Mouse (Mus musculus) Patski (cell line): ENCODE measurements at regions not wholly inside any gene's neighbourhood (a gene's known extent, or its start where the extent isn't known, plus 50 kb on each side); places are given as distances from the start of the nearest gene placed in this dataset.

Source experiments
- ATAC-seq: fragments of 100-300 bp; one replicate; pipeline ENCODE4 v1.8.0; 2021
- CTCF ChIA-PET: fragments of 350-600 bp; sonication (Branson Sonifier 250); formaldehyde crosslinking; loops from one replicate; lab custom pipeline; 2022; ENCODE audit warnings: inconsistent platforms; lab: Charles Lee
- POLR2A ChIA-PET: fragments of 350-600 bp; sonication (Branson Sonifier 250); formaldehyde crosslinking; loops from one replicate; lab custom pipeline; 2022; ENCODE audit warnings: antibody characterized with exemption, inconsistent platforms; lab: Charles Lee
- DNase-seq: peaks from one replicate; pipeline ENCODE4 v3.0.0-alpha.2; 2011; ENCODE audit warnings: low read depth, low spot score
- H3K27me3 ChIP-seq: fragments of 371-371 bp; one replicate; pipeline ENCODE4 v1.5.1; 2021
- CTCF ChIP-seq: fragments of 100-300 bp; IDR thresholded peaks from one replicate; pipeline ENCODE4 v1.5.1; 2021
- in situ Hi-C: fragments of 300-500 bp; cut with MboI; formaldehyde crosslinking; loops from 3 replicates; pipeline ENCODE4 v1.11.1; 2018; ENCODE audit warnings: low pct_unique_long_range_greater_than_20kb, mixed read lengths

DNA sequence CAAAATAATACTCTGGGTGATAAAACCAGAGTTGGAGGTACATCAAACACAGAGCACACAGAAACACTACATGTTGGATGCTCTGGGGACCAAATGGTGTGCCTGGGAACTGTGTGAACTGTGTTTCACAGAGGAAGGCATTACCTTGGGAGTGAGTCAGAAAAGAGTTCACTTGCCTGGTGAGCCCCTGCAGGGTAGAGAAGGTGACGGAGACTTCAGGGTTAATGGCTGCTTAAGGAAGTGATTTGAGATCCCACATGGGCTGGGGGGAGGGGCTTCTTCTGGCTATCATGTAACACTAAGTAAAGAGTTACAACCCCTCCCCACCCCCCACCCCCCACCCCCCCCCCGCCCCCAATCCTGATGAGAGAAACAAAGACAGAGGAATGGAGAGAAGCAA, 164.6 kb downstream of the Gm45692 start:
- in situ Hi-C loops = no loop called here
- ChIA-PET POLR2A (interaction anchor here (0.6 kb wide), 1 partner anchor 723 kb away, joined by 3 read pairs; no protein-coding TSS in a partner anchor), CTCF (no interaction called here)
- H3K27me3 ChIP-seq = peaks cover 11% of the 10 kb centered on the region
- DNase-seq (no peak), ATAC-seq (no peak)
- no peak for TF ChIP-seq CTCF

DNA sequence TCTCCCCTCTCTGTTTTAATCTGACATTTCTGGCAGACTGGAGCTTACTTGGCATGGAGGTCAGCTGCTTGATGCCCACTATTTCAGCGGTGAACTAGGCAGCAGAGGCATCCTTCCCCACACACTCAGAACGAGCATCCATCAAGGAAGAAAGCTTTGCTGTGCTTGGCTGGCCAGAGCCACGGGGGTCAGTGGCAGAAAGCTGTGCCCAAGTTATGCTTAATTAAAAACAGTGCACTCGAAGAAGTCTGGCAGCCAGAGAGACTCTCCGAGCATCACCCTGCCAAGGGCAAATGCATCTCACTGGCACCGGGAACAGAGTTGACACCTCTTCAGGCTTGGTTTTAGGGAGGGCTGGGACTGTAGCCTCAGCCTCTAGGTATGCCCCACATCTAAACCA, 168.3 kb downstream of the Gm45692 start:
- no peak for ATAC-seq
- ChIA-PET POLR2A (no interaction called here), CTCF (no interaction called here)
- in situ Hi-C loops = no loop called here
- H3K27me3 ChIP-seq = peaks cover 20% of the 10 kb centered on the region
- no peak for TF ChIP-seq CTCF
- no peak for DNase-seq

DNA sequence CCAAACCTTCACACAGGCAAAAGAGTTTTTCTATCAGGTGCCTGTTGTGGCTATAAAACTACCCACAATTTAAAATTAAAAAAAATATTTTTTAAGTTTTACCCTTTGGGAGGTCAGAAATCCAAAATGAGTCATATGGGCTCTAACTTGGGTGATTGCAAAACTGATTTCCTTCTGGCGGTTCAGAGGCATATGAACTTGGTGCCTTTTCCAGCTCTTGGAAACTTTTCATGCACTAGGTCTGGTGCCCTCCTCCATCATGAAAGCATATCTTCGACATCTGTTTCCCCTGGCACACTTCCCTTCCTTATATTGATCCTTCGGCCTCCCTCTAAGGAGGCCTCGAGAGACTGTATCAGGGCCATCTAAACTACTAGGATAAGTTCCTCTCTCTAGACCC, 168.8 kb downstream of the Gm45692 start:
- TF ChIP-seq CTCF = no peak
- in situ Hi-C loops = no loop called here
- peaks cover 20% of the 10 kb centered on the region for H3K27me3 ChIP-seq
- ChIA-PET CTCF (no interaction called here), POLR2A (no interaction called here)
- ATAC-seq (no peak), DNase-seq (no peak)

DNA sequence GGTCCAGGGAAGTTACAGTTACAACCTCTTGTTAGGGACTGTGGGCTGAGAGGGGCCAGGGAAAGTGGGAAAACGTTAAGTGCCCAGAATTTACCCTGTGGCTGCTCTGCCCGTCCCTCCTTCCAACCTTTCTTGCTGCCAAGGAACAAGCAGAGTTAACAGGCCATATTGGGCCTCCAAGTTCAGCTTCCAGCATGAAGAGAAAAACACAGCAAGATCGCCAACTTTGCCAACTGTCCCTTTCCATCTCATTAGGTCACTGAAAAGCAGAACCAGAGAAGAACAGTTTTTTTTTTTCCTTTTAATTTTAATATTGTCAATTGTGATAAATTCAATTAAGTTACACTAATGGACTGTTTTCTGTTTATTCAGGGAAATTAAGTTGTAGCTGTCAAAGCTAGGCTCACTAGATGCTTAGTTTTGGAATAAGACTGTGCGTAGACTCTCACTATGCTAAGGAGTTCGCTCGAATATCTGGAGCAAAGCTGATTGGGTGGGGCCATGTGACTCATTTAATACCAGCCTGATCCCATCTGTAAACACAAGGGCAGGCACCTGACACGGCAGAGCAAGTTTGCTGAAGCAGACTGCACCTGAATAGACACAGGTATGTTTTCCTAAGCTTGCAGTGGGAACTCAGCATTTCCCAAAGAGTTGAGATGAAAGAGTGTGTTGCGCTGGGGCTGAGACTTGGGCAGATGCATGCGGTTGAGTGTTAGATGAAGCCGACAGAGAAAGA, 178.9 kb downstream of the Gm45692 start:
- POLR2A ChIA-PET = no interaction called here
- no peak for TF ChIP-seq CTCF
- ATAC-seq (no peak), DNase-seq (no peak)
- in situ Hi-C loops = no loop called here
- peaks cover 7% of the 10 kb centered on the region for H3K27me3 ChIP-seq
- CTCF ChIA-PET = no interaction called here

DNA sequence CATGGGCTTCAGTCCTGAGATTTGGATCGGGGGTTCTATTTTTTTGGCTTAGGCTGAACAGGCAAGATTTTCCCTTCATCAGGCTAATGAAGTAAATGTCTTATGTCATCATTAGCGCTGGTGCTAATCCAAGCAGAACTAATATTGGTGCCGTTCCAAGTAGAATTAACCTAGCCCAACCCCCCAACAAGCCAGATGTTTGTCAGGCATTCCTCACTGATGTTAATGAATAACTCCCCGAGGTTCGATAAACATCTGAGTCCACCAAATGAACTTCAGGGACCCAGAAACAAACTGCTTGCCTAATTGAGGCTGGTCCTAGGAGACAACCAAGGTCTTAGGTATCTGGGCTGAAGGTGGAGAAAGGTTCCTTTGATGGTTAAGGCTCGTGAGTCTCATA, 180.9 kb downstream of the Gm45692 start:
- TF ChIP-seq CTCF = no peak
- DNase-seq = no peak
- in situ Hi-C loops = no loop called here
- CTCF ChIA-PET = no interaction called here
- H3K27me3 ChIP-seq = peaks cover 16% of the 10 kb centered on the region
- no peak for ATAC-seq
- POLR2A ChIA-PET = interaction anchor here (0.6 kb wide), 1 partner anchor 21 kb away, joined by 3 read pairs; no protein-coding TSS in a partner anchor

DNA sequence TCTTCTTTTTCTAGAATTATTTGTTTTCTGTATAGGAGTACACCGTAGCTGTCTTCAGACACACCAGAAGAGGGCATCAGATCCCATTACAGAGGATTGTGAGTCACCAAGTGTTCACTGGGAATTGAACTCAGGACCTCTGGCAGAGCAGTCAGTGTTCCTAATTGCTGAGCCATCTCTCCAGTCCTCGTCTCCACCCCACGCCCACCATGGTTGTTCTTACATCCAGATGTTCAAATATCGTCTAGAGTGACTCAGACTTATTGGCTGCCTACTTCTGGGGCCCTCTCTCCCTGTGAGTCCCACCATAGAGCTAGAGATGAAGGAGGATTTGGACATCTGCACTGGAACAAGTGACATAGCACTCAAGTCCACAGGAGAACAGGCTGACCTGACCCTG, 182.6 kb downstream of the Gm45692 start:
- DNase-seq (no peak), ATAC-seq (no peak)
- in situ Hi-C loops = no loop called here
- ChIA-PET CTCF (interaction anchor here (0.9 kb wide), 1 partner anchor 11 kb away, joined by 3 read pairs; no protein-coding TSS in a partner anchor), POLR2A (no interaction called here)
- TF ChIP-seq CTCF = no peak
- H3K27me3 ChIP-seq = peaks cover 17% of the 10 kb centered on the region

DNA sequence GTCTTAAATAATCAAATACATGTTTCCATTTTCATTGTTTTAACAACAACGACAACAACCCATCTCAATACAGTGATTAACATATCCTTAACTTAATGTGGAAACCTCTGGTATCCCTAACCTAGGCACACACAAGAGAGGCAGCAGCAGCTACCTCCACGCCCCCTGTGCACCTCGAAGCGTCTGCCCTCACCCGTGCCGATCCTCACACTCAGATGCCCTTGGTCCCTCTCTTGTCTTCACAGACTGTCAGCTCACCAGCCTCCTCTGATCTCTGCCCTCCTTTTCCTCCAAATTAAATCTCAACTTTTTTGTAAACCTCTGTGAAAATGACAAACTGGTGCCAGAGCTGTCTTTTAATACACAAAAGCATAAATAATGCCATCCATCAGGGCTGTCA, 185.2 kb downstream of the Gm45692 start:
- DNase-seq (no peak), ATAC-seq (no peak)
- TF ChIP-seq CTCF = no peak
- peaks cover 22% of the 10 kb centered on the region for H3K27me3 ChIP-seq
- POLR2A ChIA-PET = interaction anchor here (0.5 kb wide), 1 partner anchor 12 kb away, joined by 3 read pairs; no protein-coding TSS in a partner anchor
- in situ Hi-C loops = no loop called here
- CTCF ChIA-PET = no interaction called here

DNA sequence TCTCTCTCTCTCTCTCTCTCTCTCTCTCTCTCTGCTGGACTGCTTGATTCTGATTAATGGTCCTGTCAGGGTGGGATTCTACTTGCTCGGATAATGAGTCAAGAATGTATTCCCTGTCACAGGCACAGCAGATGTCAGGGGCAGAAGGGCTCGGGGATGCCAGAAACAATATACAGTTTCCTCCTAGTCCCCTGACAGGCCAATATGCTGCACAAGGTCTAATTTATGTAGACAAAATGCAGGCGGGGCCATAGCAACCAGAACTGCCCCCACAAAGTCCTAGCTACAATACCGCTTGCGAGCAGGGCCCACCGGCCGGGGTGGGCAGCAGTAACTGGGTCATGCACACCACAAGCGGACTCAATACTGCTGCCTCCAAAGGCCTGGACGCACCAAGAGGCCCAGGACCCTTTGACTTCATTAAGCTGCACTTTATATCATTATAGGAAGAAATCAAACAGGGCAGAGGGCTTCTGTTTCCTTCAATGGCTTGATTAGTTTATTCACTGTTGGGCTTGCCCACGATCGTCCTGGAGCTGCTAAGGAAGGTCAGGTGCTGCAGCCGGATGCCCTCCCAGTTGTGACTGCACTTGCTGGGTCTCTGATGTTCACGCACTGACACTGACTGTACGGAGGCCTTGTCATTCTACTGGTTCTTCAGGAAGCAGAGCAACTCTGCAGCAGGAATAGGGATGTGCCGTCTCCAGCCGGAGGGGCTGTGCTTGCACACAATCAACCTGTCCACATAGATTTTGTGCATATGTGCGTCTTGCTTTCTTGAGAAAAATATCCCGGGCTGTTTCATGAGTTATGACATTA, 185.9 kb downstream of the Gm45692 start:
- ChIA-PET CTCF (no interaction called here), POLR2A (interaction anchor here (0.5 kb wide), 1 partner anchor 11 kb away, joined by 3 read pairs; no protein-coding TSS in a partner anchor)
- in situ Hi-C loops = no loop called here
- ATAC-seq (no peak), DNase-seq (no peak)
- TF ChIP-seq CTCF = no peak
- peaks cover 22% of the 10 kb centered on the region for H3K27me3 ChIP-seq

DNA sequence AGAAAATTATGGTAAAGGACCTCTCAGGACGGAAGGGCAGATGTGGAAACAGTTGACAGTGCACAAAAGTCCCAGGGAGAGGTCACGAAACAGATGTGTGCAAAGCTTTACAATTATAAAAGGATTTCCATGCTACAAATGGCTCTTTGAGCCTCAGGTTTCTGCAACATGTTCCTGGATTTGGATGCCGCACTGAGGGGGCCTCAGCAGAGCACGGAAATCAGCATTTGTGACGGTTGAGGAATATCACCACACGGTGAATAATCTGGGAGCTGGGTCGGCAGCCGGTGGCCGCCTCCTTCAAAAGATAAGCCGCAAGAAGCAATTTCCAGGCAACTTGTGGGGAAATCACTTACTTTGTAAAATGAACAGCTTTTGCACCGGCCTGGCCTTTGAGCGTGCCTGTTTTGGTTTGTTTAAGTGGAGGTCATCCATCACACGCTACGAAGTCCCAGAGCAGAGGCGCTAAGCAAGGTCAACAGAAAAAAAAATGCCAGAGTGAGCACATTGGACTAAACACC, 188.8 kb downstream of the Gm45692 start:
- in situ Hi-C loops = no loop called here
- ATAC-seq (no peak), DNase-seq (no peak)
- POLR2A ChIA-PET = no interaction called here
- CTCF ChIA-PET = no interaction called here
- peaks cover 19% of the 10 kb centered on the region for H3K27me3 ChIP-seq
- TF ChIP-seq CTCF = no peak

DNA sequence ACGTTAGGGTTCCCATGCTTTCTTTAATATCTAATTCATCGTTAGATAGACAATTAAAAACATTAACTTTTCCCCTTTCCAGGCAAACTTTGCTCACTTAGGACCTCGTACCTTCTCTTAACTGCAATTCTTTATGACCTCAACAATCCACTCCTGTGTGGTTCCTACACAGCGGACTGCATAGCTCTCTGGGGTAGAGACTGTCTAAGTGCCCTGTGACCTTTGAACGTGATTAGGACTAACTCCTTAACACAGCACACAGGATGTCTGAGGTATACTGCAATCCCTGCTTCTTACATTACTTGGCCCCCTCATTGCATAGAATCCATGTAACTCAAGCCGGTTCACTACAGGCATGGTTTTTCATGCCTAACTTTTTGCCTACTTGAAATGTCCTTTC, 190.4 kb downstream of the Gm45692 start:
- ATAC-seq = no peak
- no peak for TF ChIP-seq CTCF
- POLR2A ChIA-PET = no interaction called here
- no peak for DNase-seq
- CTCF ChIA-PET = no interaction called here
- in situ Hi-C loops = no loop called here
- peaks cover 8% of the 10 kb centered on the region for H3K27me3 ChIP-seq
